Mouse (Mus musculus): ENCODE measurements around the gene Lrrc27. TPM values are rescaled to one million over a fixed set of nuclear protein-coding genes. Genes with fewer than 3 reads are reported as not detected.

Lrrc27 gene
- polyA plus RNA-seq, 1 experiment, result 4.6 TPM

DNA sequence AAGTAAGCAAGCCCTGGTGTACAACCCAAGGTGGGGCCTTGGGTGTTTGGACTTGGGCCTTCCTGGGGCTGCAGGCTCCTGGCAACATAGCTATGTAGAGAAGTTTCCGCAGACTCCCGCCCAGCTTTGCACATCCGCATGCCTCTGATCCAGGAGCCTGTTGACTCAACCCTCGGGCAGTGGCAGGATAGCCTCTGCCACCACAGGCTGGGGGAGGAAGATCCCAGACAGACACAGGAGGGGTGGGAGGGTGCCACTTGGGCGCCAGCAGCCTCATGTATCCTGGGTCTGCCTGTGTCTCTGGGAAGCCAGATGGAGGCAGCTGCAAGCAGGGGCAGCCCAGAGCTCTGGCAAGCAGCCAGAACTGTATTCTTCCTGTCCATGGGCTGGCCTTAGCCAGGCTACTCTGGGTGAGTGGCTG is 39.1 kb downstream of the Lrrc27 start:
- Histone ChIP-seq H3K27ac (ENCODE audit: insufficient read depth, low read depth, low read length) (no peak overlapping the region), H3K4me1 (ENCODE audit: control insufficient read depth, insufficient read depth, low read length) (peaks cover 31% of the 10 kb centered on the region), H3K4me3 (ENCODE audit: insufficient read depth, low read length) (no peak overlapping the region)
- TF ChIP-seq POLR2A (IDR thresholded peaks at IDR 0.05; ENCODE audit: borderline replicate concordance, low read depth, low read length) (no peak), CTCF (IDR thresholded peaks at IDR 0.05; ENCODE audit: low read depth, low read length) (no peak)

DNA sequence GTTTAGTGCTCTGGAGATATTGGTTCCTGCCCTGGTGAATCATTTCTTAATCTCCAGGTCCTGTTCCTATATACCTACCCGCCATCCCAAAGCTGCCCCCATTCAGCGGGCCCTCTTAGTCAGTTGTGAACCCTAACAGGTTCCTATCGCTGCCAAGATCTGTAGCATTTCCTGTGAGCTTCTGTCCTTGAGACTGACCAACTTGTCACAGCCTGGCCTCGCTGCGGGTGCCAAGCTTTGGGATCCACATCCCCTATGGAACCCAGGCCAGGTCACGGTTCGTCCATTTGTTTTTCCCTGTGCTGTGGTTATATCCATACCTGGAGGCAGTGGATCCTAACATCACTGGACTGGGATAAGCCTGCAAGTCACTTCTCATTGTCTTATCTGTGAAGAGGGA is 39.8 kb downstream of the Lrrc27 start:
- TF ChIP-seq CTCF (IDR thresholded peaks at IDR 0.05; ENCODE audit: low read depth, low read length), result no peak
- no peak for TF ChIP-seq POLR2A (IDR thresholded peaks at IDR 0.05; ENCODE audit: borderline replicate concordance, low read depth, low read length)
- H3K4me1 ChIP-seq (ENCODE audit: control insufficient read depth, insufficient read depth, low read length), result peaks cover 26% of the 10 kb centered on the region
- H3K27ac ChIP-seq (ENCODE audit: insufficient read depth, low read depth, low read length), result no peak overlapping the region
- no peak overlapping the region for H3K4me3 ChIP-seq (ENCODE audit: insufficient read depth, low read length)

DNA sequence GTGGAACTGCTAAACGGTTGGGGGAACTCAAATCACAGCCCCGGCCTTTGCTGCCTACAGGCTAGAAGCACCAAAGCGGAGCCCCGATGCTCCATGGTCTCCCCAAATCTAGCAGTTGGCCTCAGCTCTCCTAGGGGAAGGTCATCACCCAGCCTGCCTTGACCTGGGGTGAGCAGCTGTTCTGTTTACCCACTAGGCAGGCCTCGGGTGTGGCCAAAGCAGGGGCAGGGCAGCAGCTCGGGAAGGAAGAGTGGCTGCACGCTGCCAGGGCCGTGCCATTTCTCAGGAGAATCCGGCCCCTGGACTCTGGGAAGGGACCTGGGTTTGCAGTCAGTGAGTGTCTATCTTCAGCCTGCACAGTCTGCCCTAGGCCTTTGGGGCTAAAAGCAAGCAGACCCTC is 40.2 kb downstream of the Lrrc27 start:
- H3K4me3 ChIP-seq (ENCODE audit: insufficient read depth, low read length), result no peak overlapping the region
- TF ChIP-seq CTCF (IDR thresholded peaks at IDR 0.05; ENCODE audit: low read depth, low read length) (no peak), POLR2A (IDR thresholded peaks at IDR 0.05; ENCODE audit: borderline replicate concordance, low read depth, low read length) (no peak)
- peaks cover 24% of the 10 kb centered on the region for H3K4me1 ChIP-seq (ENCODE audit: control insufficient read depth, insufficient read depth, low read length)
- no peak overlapping the region for H3K27ac ChIP-seq (ENCODE audit: insufficient read depth, low read depth, low read length)

DNA sequence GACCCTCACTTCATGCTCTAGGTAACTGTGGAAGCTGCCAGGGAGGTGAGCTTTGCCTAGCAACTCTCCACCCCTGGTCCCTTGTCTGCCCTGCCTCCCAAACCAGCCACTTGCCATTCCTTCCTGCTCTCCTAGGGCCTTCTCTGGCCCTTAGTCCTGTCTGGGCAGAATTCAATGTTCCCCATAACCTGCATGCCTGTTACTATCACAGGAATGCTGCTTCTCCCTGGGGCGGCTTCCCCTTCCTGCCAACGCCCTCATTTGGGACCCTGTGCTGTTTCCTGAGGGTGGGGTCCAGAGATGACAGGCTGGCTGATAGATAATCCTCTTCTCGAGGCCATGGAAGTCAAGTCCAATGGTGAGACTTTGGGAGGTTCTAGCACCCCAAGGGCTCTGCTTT is 40.7 kb downstream of the Lrrc27 start:
- H3K4me1 ChIP-seq (ENCODE audit: control insufficient read depth, insufficient read depth, low read length), result peaks cover 24% of the 10 kb centered on the region
- H3K4me3 ChIP-seq (ENCODE audit: insufficient read depth, low read length), result no peak overlapping the region
- no peak overlapping the region for H3K27ac ChIP-seq (ENCODE audit: insufficient read depth, low read depth, low read length)
- TF ChIP-seq CTCF (IDR thresholded peaks at IDR 0.05; ENCODE audit: low read depth, low read length), result no peak
- TF ChIP-seq POLR2A (IDR thresholded peaks at IDR 0.05; ENCODE audit: borderline replicate concordance, low read depth, low read length), result no peak

DNA sequence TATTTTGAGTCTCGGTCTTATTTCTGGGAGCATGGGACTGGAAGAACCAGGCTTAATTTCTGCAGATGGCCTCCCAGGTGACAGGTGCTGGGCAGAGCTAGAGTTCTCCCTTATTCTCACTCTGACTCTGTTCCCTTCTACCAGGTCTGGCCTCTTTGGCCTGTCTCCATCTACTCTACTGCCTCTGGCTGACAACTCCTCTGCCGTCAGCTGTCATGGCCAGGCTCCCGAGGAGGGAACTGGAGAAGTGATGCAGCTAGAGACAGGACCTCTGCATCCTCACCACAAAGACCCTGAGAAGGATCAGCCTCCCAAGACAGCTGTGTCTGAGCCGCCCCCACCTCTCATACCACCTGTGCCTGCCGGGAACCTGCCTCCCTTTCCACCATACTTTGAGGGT is 41.8 kb downstream of the Lrrc27 start:
- Histone ChIP-seq H3K4me3 (ENCODE audit: insufficient read depth, low read length) (no peak overlapping the region), H3K4me1 (ENCODE audit: control insufficient read depth, insufficient read depth, low read length) (peaks cover 22% of the 10 kb centered on the region), H3K27ac (ENCODE audit: insufficient read depth, low read depth, low read length) (no peak overlapping the region)
- no peak for TF ChIP-seq CTCF (IDR thresholded peaks at IDR 0.05; ENCODE audit: low read depth, low read length)
- TF ChIP-seq POLR2A (IDR thresholded peaks at IDR 0.05; ENCODE audit: borderline replicate concordance, low read depth, low read length), result no peak

DNA sequence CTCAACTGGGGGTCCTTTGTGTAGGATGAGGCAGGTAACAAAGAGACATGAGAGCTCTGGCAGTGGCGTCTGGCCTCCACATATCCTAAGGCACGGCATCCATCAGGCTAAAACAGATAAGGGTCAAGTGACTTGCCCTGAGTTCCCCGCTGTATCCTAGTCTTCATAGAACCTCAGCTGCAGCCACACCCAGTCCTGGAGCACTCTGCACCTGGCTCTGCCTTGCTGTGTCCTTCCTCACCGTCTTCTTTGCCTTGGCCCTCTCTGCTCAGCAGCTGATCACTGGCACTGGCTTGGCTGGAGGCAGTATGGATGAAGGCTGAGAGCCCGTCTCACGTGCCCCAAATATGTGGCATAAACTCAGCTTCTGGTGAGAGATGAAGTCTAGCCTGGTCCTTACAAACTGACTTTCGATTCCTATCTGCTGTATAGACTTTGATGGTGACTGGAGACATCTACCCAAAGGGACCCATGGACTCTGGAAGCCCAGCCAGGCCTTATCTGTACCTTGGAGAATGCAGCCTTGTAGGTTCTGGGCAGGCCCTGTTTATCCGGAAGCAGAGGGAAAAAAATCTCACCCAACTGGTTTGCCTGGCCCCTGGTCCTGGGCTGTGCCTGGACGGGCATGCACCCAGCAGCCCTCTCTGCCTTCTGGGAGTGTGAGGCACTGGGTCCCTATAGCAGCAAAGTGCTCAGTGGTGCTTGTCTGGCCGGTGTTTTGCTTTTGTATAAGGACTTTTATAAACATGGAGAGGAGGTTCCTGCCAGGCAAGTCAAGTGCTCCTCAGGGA is 45.2 kb downstream of the Lrrc27 start:
- Histone ChIP-seq H3K27ac (ENCODE audit: insufficient read depth, low read depth, low read length) (no peak overlapping the region), H3K4me3 (ENCODE audit: insufficient read depth, low read length) (no peak overlapping the region), H3K4me1 (ENCODE audit: control insufficient read depth, insufficient read depth, low read length) (0 out of 2 replicates have a peak, but pooled peaks cover 2% of the 10 kb centered on the region)
- no peak for TF ChIP-seq POLR2A (IDR thresholded peaks at IDR 0.05; ENCODE audit: borderline replicate concordance, low read depth, low read length)
- no peak for TF ChIP-seq CTCF (IDR thresholded peaks at IDR 0.05; ENCODE audit: low read depth, low read length)

DNA sequence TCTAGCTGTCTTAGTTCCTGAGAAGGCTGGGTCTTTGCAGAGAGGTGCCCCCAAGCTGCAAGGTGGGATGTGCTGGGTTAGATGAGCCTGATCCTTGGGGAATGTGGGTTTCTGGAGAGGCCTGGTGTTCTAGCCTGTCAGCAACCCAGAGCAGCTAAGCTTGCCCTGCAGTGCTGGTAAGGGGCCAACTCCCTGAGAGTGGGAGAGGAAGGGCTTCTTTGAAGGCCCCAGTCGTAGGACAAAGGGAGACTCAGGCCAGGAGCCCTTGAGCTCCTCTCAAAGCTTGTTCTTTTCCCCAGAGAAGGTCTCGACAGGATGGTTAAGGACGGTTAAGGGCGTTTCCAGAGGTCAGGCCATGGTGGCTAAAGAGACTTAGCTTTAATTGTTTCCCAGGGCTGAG is 51.5 kb downstream of the Lrrc27 start:
- TF ChIP-seq POLR2A (IDR thresholded peaks at IDR 0.05; ENCODE audit: borderline replicate concordance, low read depth, low read length) (no peak), CTCF (IDR thresholded peaks at IDR 0.05; ENCODE audit: low read depth, low read length) (no peak)
- H3K27ac ChIP-seq (ENCODE audit: insufficient read depth, low read depth, low read length), result no peak overlapping the region
- H3K4me1 ChIP-seq (ENCODE audit: control insufficient read depth, insufficient read depth, low read length), result peaks cover 15% of the 10 kb centered on the region
- H3K4me3 ChIP-seq (ENCODE audit: insufficient read depth, low read length), result no peak overlapping the region

DNA sequence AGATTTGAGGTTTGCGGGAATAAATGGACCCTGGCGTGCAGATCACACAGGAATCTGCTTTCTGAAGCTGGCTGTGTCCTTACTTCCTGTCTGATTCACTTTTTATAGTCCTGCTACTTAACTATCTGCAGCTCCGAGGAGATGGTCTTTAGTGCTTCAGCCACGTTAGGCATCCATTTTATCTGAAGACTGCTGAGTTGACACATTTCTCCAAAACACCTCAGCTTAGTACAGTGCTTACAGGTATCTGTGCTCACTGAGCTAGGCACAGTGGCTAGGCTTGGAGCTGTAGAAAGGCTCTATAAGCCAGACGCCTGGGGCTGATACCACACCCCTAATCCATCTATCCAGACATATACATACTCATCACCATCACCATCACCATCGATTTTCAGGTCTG is 52.8 kb downstream of the Lrrc27 start:
- peaks cover 15% of the 10 kb centered on the region for H3K4me1 ChIP-seq (ENCODE audit: control insufficient read depth, insufficient read depth, low read length)
- H3K27ac ChIP-seq (ENCODE audit: insufficient read depth, low read depth, low read length), result no peak overlapping the region
- no peak overlapping the region for H3K4me3 ChIP-seq (ENCODE audit: insufficient read depth, low read length)
- TF ChIP-seq CTCF (IDR thresholded peaks at IDR 0.05; ENCODE audit: low read depth, low read length), result no peak

DNA sequence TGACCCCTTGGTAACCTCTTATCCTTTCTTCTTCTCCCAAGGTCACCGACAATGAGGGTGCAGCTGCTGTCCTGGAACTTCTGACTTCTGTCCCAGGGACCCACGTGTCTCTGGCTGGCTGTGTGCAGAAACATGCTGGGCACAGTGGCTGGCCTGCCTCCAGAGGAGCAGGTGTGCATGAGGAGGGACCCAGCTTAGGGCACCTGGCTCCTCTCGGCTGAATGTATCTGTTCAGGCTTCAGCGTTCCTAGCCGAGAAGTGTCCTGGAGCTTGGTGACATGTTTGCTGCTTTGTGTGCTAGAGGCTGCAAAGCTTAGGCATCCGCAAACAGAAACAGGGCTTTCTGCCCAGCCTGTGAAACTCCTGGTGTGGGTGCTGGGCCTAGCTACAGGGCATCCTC is 53.6 kb downstream of the Lrrc27 start:
- peaks cover 15% of the 10 kb centered on the region for H3K4me1 ChIP-seq (ENCODE audit: control insufficient read depth, insufficient read depth, low read length)
- H3K4me3 ChIP-seq (ENCODE audit: insufficient read depth, low read length), result no peak overlapping the region
- TF ChIP-seq CTCF (IDR thresholded peaks at IDR 0.05; ENCODE audit: low read depth, low read length), result no peak
- no peak for TF ChIP-seq POLR2A (IDR thresholded peaks at IDR 0.05; ENCODE audit: borderline replicate concordance, low read depth, low read length)

DNA sequence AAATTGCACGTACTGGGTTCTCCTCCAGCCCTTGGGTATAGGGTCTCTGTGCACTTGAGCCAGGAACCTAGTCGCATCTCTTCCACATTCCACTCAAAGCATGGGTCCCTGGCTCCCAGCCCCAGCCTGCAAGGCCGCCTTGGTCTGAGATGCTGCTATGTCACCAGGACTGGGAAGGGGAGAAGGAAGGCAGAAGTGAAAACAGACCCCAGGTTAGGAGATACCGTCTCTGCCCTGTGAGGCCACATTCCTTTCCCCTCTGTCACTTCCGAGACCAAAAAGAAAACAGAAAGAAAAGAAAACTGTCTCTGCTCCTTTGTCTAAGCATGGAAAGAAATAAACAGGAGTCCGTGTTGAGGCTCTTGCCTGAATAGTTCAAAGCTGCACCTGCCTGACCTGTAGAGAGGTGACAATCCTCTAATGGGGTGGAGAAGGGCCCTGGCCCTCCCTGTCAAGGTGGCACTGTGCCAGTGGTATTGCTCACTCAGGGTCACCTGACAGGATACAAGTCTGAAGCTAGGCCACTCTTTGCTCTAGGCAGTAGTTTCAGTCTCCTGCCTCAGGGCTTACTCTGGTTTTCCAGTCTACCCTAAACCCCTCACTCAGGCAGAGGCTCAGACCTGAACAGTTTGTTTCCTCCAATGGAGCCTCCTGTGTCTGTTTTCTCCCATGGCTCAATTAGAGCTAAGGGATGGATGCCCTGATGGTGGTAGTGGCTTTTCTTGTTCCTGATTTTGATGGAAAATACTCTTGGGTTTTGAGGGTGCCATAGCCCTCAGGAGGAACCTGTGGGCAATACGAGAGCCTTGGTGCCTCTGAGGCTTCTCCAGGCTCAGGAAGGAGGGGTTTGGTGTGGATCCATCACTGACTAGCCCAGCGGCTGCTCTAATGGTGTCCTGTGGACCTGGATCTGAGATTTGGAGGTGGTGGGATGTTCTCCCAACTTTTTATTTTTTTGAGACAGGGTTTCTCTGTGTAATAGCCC is 54.4 kb downstream of the Lrrc27 start:
- Histone ChIP-seq H3K27ac (ENCODE audit: insufficient read depth, low read depth, low read length) (peak overlapping the region; percentile 24; the same call in 1 of the 2 replicates), H3K4me1 (ENCODE audit: control insufficient read depth, insufficient read depth, low read length) (peaks cover 22% of the 10 kb centered on the region), H3K4me3 (ENCODE audit: insufficient read depth, low read length) (no peak overlapping the region)
- TF ChIP-seq CTCF (IDR thresholded peaks at IDR 0.05; ENCODE audit: low read depth, low read length) (no peak), POLR2A (IDR thresholded peaks at IDR 0.05; ENCODE audit: borderline replicate concordance, low read depth, low read length) (no peak)

More for the DNA sequence above, 53.6 kb downstream of the Lrrc27 start:
- H3K27ac ChIP-seq (ENCODE audit: insufficient read depth, low read depth, low read length), result no peak overlapping the region
